13 mouse cellular contexts compared by ENCODE assay signal in genomic region chr8:65395755-65396154, GRCm38 (mm10).
"Had no signal": no experiment of that assay in that cellular context is flagged by ENCODE, and none has a peak within 500 bp of the region (broad histone marks: within the 10 kb centered on the region; RNA-seq: fewer than 3 reads in every experiment).

No protein-coding gene starts in this region.

- H3K9ac ChIP-seq: kidney, embryonic 15.5 days; liver, embryonic 15.5 days; neural tube, embryonic 12.5 days; stomach, embryonic 15.5 days had no signal

- H3K4me3 ChIP-seq: kidney, embryonic 15.5 days; limb, embryonic 10.5 days; liver, embryonic 15.5 days; neural tube, embryonic 12.5 days; stomach, embryonic 15.5 days had no signal

- H3K9me3 ChIP-seq: kidney, embryonic 15.5 days; limb, embryonic 10.5 days; liver, embryonic 15.5 days; neural tube, embryonic 12.5 days; stomach, embryonic 15.5 days had no signal

- H3K27ac ChIP-seq: kidney, embryonic 15.5 days; limb, embryonic 10.5 days; liver, embryonic 15.5 days; neural tube, embryonic 12.5 days; stomach, embryonic 15.5 days had no signal

- H3K4me1 ChIP-seq: kidney, embryonic 15.5 days; limb, embryonic 10.5 days; liver, embryonic 15.5 days; neural tube, embryonic 12.5 days; stomach, embryonic 15.5 days had no signal

- H3K4me2 ChIP-seq: kidney, embryonic 15.5 days; liver, embryonic 11.5 days; liver, embryonic 15.5 days; neural tube, embryonic 12.5 days; stomach, embryonic 15.5 days had no signal

- H3K27me3 ChIP-seq: kidney, embryonic 15.5 days; liver, embryonic 15.5 days; neural tube, embryonic 12.5 days; stomach, embryonic 15.5 days had no signal

- H3K36me3 ChIP-seq: kidney, embryonic 15.5 days; limb, embryonic 10.5 days; liver, embryonic 15.5 days; neural tube, embryonic 12.5 days; stomach, embryonic 15.5 days had no signal

- DNase-seq: kidney, adult 11 months; kidney, postnatal 14 days; lung, adult 2 months; lung, postnatal 36 days; midbrain, embryonic 14.5 days; thymus, postnatal 4 days had no signal

- ATAC-seq: lung, postnatal 0 days had no signal
